Mouse (Mus musculus): ENCODE measurements around the gene Sh3pxd2a. TPM values are rescaled to one million over a fixed set of nuclear protein-coding genes. Genes with fewer than 3 reads are reported as not detected.

Gene Sh3pxd2a
- polyA plus RNA-seq, 1 experiment = 150 TPM

- TF ChIP-seq CTCF (IDR thresholded peaks at IDR 0.05; ENCODE audit: borderline replicate concordance, insufficient read depth, low read length) (no peak), POLR2A (IDR thresholded peaks at IDR 0.05; ENCODE audit: low read depth, low read length) (no peak)
- H3K4me1 ChIP-seq (ENCODE audit: control insufficient read depth, insufficient read depth, low read length) = no peaks in the 10 kb centered on the region
- H3K4me3 ChIP-seq (ENCODE audit: insufficient read depth, low read length) = no peak overlapping the region
- H3K27ac ChIP-seq (ENCODE audit: insufficient read depth, low read length) = no peak overlapping the region
Measured at GRCm38 (mm10) chr19:47338396-47339164, 125.6 kb downstream of the Sh3pxd2a start.

DNA sequence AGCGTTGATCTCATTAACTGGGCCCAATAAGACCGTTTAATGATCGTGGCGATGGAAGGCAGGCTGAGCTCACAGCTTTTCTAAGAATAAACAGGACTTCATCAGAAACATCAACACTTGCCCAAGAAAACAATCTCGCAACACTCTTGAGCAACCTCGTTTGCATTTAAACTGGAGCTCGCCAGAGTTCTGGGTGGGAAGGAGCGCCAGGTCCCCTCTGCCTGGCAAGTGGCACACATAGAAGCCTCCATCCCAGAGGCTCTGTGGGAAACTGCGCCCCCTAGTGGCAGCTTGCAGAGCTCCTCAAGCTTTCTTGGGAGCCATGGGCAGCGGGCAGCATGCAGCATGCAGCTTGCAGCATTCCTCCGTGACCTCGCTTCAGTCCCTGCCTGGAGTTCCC is 126.5 kb downstream of the Sh3pxd2a start:
- TF ChIP-seq POLR2A (IDR thresholded peaks at IDR 0.05; ENCODE audit: low read depth, low read length) (no peak), CTCF (IDR thresholded peaks at IDR 0.05; ENCODE audit: borderline replicate concordance, insufficient read depth, low read length) (peak; percentile 81)
- no peak overlapping the region for H3K4me3 ChIP-seq (ENCODE audit: insufficient read depth, low read length)
- H3K4me1 ChIP-seq (ENCODE audit: control insufficient read depth, insufficient read depth, low read length) = no peaks in the 10 kb centered on the region
- H3K27ac ChIP-seq (ENCODE audit: insufficient read depth, low read length) = no peak overlapping the region

DNA sequence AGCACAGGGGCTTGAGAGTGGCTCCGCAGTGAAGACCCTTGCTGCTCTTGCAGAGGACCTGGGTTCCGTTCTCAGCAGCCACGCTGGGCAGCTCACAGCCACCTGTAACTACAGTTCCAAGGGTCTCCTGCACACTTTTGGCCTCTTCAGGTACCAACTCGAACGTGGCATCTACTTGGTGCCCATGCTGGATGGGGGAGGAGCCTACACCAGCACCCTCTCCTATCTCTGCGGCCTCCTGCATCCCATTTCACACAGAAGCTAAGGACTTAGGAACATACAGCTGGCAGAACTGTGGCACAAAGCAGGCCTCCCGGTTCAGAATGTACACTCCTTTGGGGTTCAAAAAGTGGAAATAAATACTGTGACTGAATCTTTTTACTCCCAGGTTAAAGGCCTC is 127.0 kb downstream of the Sh3pxd2a start:
- Histone ChIP-seq H3K4me1 (ENCODE audit: control insufficient read depth, insufficient read depth, low read length) (no peaks in the 10 kb centered on the region), H3K4me3 (ENCODE audit: insufficient read depth, low read length) (no peak overlapping the region), H3K27ac (ENCODE audit: insufficient read depth, low read length) (no peak overlapping the region)
- TF ChIP-seq CTCF (IDR thresholded peaks at IDR 0.05; ENCODE audit: borderline replicate concordance, insufficient read depth, low read length) = no peak
- TF ChIP-seq POLR2A (IDR thresholded peaks at IDR 0.05; ENCODE audit: low read depth, low read length) = no peak

DNA sequence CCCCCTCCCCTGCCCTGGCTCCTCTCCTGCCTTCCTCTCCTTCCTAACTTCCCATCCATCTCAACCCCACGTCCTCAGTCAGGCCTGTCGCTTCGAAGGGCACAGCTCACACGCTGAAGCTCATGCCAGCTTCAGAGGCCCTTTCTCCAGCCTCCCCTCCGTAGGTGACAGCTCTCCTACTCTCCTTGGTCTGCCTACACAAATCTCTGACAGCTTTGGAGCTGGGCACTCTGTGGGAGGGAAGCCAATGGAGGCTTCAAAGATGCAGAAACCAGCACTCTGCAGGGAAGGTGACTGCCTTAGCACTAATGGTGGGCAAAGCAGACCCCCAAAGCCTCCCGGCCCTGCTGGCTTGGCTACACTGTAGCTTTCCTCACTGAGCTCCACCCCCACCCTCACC is 128.9 kb downstream of the Sh3pxd2a start:
- TF ChIP-seq CTCF (IDR thresholded peaks at IDR 0.05; ENCODE audit: borderline replicate concordance, insufficient read depth, low read length) = no peak
- no peak for TF ChIP-seq POLR2A (IDR thresholded peaks at IDR 0.05; ENCODE audit: low read depth, low read length)
- peaks cover 6% of the 10 kb centered on the region; the same call in 1 of the 2 replicates for H3K4me1 ChIP-seq (ENCODE audit: control insufficient read depth, insufficient read depth, low read length)
- no peak overlapping the region for H3K27ac ChIP-seq (ENCODE audit: insufficient read depth, low read length)
- no peak overlapping the region for H3K4me3 ChIP-seq (ENCODE audit: insufficient read depth, low read length)

GRCm38 (mm10) chr19:47334713-47335112 is 129.5 kb downstream of the Sh3pxd2a start:
- TF ChIP-seq POLR2A (IDR thresholded peaks at IDR 0.05; ENCODE audit: low read depth, low read length) = no peak
- no peak for TF ChIP-seq CTCF (IDR thresholded peaks at IDR 0.05; ENCODE audit: borderline replicate concordance, insufficient read depth, low read length)

DNA sequence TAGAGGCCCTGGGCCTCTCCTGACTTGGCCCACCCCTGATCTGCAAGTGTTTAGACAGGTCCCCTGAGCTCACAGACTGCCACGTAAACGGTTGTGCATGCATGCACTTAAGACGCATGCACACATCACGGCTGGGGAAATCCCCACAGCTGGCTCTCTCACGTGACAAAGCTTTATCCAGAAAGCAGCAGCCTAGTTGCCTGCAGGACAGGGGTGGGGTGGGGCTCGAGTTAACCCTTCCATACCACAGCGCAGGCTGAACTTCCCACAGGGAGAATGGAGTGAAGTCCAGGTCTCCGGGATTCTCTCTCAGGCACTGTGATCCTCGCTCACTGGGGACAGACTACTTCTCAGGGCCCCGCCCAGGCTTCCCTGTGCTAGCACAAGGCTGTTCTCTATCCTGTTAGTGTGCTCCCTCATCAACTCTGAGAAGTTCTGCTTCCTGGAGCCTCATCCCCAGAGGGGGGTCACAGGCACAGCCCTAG is 133.4 kb downstream of the Sh3pxd2a start:
- Histone ChIP-seq H3K27ac (ENCODE audit: insufficient read depth, low read length) (peak overlapping the region; percentile 88), H3K4me3 (ENCODE audit: insufficient read depth, low read length) (no peak overlapping the region), H3K4me1 (ENCODE audit: control insufficient read depth, insufficient read depth, low read length) (peaks cover 11% of the 10 kb centered on the region)
- TF ChIP-seq CTCF (IDR thresholded peaks at IDR 0.05; ENCODE audit: borderline replicate concordance, insufficient read depth, low read length) (no peak), POLR2A (IDR thresholded peaks at IDR 0.05; ENCODE audit: low read depth, low read length) (peak; percentile 2; the same call in 1 of the 2 replicates)

More at GRCm38 (mm10) chr19:47334713-47335112, 129.5 kb downstream of the Sh3pxd2a start:
- peaks cover 6% of the 10 kb centered on the region; the same call in 1 of the 2 replicates for H3K4me1 ChIP-seq (ENCODE audit: control insufficient read depth, insufficient read depth, low read length)
- H3K4me3 ChIP-seq (ENCODE audit: insufficient read depth, low read length) = no peak overlapping the region
- no peak overlapping the region for H3K27ac ChIP-seq (ENCODE audit: insufficient read depth, low read length)

GRCm38 (mm10) chr19:47329102-47329501 is 135.1 kb downstream of the Sh3pxd2a start:
- no peak overlapping the region for H3K4me3 ChIP-seq (ENCODE audit: insufficient read depth, low read length)
- peaks cover 11% of the 10 kb centered on the region for H3K4me1 ChIP-seq (ENCODE audit: control insufficient read depth, insufficient read depth, low read length)
- H3K27ac ChIP-seq (ENCODE audit: insufficient read depth, low read length) = no peak overlapping the region
- TF ChIP-seq CTCF (IDR thresholded peaks at IDR 0.05; ENCODE audit: borderline replicate concordance, insufficient read depth, low read length) = no peak
- TF ChIP-seq POLR2A (IDR thresholded peaks at IDR 0.05; ENCODE audit: low read depth, low read length) = no peak

DNA sequence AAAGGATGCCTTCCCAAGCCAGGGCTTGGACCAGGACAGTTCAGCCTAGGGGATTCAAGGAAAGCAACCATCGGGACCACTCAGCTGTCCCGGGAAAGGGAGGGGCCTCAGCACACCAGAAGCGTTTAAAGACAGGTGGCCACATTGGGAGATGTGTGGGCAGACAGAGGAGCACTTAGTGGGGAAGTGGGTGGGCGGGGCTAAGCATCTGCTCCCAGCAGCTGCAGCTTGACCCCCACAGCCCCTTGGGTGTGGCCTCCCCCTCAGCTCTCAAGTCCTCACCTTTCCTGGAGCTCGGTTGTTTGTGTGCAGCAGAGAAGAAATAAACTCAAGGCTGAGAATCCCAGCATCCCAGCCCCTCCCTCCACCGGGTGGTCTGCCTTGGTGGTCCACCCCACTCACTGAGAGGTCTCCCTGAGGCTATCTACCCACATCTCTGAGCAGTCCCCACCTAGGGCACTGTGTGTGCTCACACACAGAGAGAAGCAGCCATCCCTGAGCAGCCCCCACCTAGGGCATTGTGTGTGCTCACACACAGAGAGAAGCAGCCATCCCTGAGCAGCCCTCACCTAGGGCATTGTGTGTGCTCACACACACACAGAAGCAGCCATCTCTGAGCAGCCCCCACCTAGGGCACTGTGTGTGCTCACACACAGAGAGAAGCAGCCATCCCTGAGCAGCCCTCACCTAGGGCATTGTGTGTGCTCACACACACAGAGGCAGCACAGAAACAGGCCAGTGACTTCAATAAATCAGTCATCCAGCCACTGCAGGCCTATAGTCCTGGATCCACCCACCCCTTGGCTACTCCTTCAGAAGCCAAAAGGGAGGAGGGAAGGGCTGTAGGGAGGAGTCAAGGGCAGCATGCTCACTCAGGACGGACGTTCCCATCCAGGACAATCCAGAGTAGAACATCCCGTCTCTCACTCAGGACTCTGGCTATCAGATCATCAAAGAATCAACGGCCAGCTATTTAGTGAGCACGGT is 136.0 kb downstream of the Sh3pxd2a start:
- Histone ChIP-seq H3K4me1 (ENCODE audit: control insufficient read depth, insufficient read depth, low read length) (peaks cover 11% of the 10 kb centered on the region), H3K4me3 (ENCODE audit: insufficient read depth, low read length) (no peak overlapping the region), H3K27ac (ENCODE audit: insufficient read depth, low read length) (0 out of 2 replicates have a peak overlapping the region, but pooled peaks have one; percentile 4)
- TF ChIP-seq CTCF (IDR thresholded peaks at IDR 0.05; ENCODE audit: borderline replicate concordance, insufficient read depth, low read length) (no peak), POLR2A (IDR thresholded peaks at IDR 0.05; ENCODE audit: low read depth, low read length) (peak; percentile 51)

GRCm38 (mm10) chr19:47325881-47326280 is 138.3 kb downstream of the Sh3pxd2a start:
- Histone ChIP-seq H3K4me1 (ENCODE audit: control insufficient read depth, insufficient read depth, low read length) (peaks cover 9% of the 10 kb centered on the region), H3K27ac (ENCODE audit: insufficient read depth, low read length) (no peak overlapping the region)

More at GRCm38 (mm10) chr19:47325881-47326280, 138.3 kb downstream of the Sh3pxd2a start:
- no peak overlapping the region for H3K4me3 ChIP-seq (ENCODE audit: insufficient read depth, low read length)
- TF ChIP-seq POLR2A (IDR thresholded peaks at IDR 0.05; ENCODE audit: low read depth, low read length) (no peak), CTCF (IDR thresholded peaks at IDR 0.05; ENCODE audit: borderline replicate concordance, insufficient read depth, low read length) (no peak)
